Mouse (Mus musculus): ENCODE measurements around the gene Adgrl3.

The Adgrl3 gene

GRCm38 (mm10) chr5:81661611-81662390 lies 641.9 kb downstream of the Adgrl3 start:
- peak; percentile 46 for DNase-seq (ENCODE audit: low read depth, low spot score)

GRCm38 (mm10) chr5:81671025-81671424 lies 651.1 kb downstream of the Adgrl3 start:
- DNase-seq (ENCODE audit: low read depth, low spot score), result no peak

GRCm38 (mm10) chr5:81674275-81674974 lies 654.5 kb downstream of the Adgrl3 start:
- no peak for DNase-seq (ENCODE audit: low read depth, low spot score)

- DNase-seq (ENCODE audit: low read depth, low spot score), result no peak
Observed at GRCm38 (mm10) chr5:81674975-81675371, 655.0 kb downstream of the Adgrl3 start.

- DNase-seq (ENCODE audit: low read depth, low spot score), result peak; percentile 54
Observed at GRCm38 (mm10) chr5:81676896-81677295, 657.0 kb downstream of the Adgrl3 start.

GRCm38 (mm10) chr5:81686206-81686605 lies 666.3 kb downstream of the Adgrl3 start:
- no peak for DNase-seq (ENCODE audit: low read depth, low spot score)

GRCm38 (mm10) chr5:81686845-81687244 lies 666.9 kb downstream of the Adgrl3 start:
- no peak for DNase-seq (ENCODE audit: low read depth, low spot score)

GRCm38 (mm10) chr5:81729620-81730019 lies 709.7 kb downstream of the Adgrl3 start:
- no peak for DNase-seq (ENCODE audit: low read depth, low spot score)

- no peak for DNase-seq (ENCODE audit: low read depth, low spot score)
Observed at GRCm38 (mm10) chr5:81736008-81736407, 716.1 kb downstream of the Adgrl3 start.

GRCm38 (mm10) chr5:81738286-81739032 lies 718.5 kb downstream of the Adgrl3 start:
- no peak for DNase-seq (ENCODE audit: low read depth, low spot score)

GRCm38 (mm10) chr5:81752426-81752825 lies 732.5 kb downstream of the Adgrl3 start:
- no peak for DNase-seq (ENCODE audit: low read depth, low spot score)

GRCm38 (mm10) chr5:81755711-81756110 lies 735.8 kb downstream of the Adgrl3 start:
- no peak for DNase-seq (ENCODE audit: low read depth, low spot score)

- DNase-seq (ENCODE audit: low read depth, low spot score), result no peak
Observed at GRCm38 (mm10) chr5:81757093-81757725, 737.3 kb downstream of the Adgrl3 start.

- no peak for DNase-seq (ENCODE audit: low read depth, low spot score)
Observed at GRCm38 (mm10) chr5:81776234-81776633, 756.3 kb downstream of the Adgrl3 start.

- DNase-seq (ENCODE audit: low read depth, low spot score), result no peak
Observed at GRCm38 (mm10) chr5:81776746-81777145, 756.8 kb downstream of the Adgrl3 start.

GRCm38 (mm10) chr5:81784770-81785169 lies 764.8 kb downstream of the Adgrl3 start:
- DNase-seq (ENCODE audit: low read depth, low spot score), result no peak

GRCm38 (mm10) chr5:81790710-81791109 lies 770.8 kb downstream of the Adgrl3 start:
- DNase-seq (ENCODE audit: low read depth, low spot score), result no peak

GRCm38 (mm10) chr5:81794125-81794524 lies 774.2 kb downstream of the Adgrl3 start:
- DNase-seq (ENCODE audit: low read depth, low spot score), result no peak

- peak; percentile 21 for DNase-seq (ENCODE audit: low read depth, low spot score)
Observed at GRCm38 (mm10) chr5:81794601-81795000, 774.7 kb downstream of the Adgrl3 start.

GRCm38 (mm10) chr5:81796128-81796527 lies 776.2 kb downstream of the Adgrl3 start:
- no peak for DNase-seq (ENCODE audit: low read depth, low spot score)

GRCm38 (mm10) chr5:81810966-81811365 lies 791.0 kb downstream of the Adgrl3 start:
- DNase-seq (ENCODE audit: low read depth, low spot score), result no peak

- no peak for DNase-seq (ENCODE audit: low read depth, low spot score)
Observed at GRCm38 (mm10) chr5:81832076-81832475, 812.1 kb downstream of the Adgrl3 start.

Data from ES-CJ7 (cell line).